Mouse (Mus musculus): ENCODE measurements around the gene Mef2b. TPM values are rescaled to one million over a fixed set of nuclear protein-coding genes. Genes with fewer than 3 reads are reported as not detected.
A peak's percentile ranks its signal among the peaks of the same experiment; 100 is the strongest.

The Mef2b gene
- polyA plus RNA-seq, 1 experiment from 2014 or later = 0.53 TPM

DNA sequence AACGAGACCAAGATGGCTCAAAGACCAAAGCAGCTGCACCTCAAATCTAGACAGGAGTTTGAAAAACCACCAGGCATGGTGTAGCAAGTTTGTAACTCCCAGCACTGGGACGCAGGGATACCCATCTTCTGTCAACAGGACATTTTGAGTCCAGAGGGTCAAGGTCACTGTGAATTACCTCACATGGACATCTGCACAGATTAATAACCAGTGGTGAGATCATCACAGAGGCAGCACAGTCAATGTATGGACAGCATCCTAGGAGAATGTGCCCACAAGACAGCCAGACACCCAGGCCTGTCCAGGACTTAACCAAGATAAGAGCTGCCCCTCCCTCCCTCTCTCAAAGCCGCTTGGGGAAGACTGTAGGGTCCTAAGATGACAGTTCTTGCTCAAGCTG is 30.6 kb downstream of the Mef2b start:
- Histone ChIP-seq H3K9ac (no peak overlapping the region), H3K4me1 (replicated peaks) (peaks cover 32% of the 10 kb centered on the region), H3K9me3 (no peaks in the 10 kb centered on the region), H3K4me3 (no peak overlapping the region), H3K4me2 (no peak overlapping the region), H3K36me3 (no peaks in the 10 kb centered on the region), H3K27me3 (peaks cover 20% of the 10 kb centered on the region), H3K27ac (replicated peaks) (no peak overlapping the region)
- WGBS = 89% methylated on average over 3 of the region's 3 CpGs
- ATAC-seq (ENCODE audit: low read depth) = no peak

DNA sequence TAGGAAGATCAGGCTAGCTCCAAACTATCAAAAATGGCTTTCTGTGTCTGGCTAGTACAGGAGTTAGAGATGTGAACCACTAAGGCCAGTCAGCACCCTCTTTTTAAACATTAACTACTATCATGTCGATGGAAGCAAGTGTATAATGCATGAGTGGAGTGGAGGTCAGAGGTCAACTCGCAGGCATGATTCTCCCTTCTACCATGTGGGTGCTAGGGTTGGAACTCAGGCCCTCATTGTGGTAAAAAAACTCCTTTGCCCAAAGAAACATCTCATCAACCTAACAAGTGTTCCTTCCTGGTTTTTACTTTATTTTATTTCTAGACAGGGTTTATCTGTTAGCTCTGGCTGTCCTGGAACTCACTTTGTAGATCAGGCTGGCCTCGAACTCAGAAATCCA is 31.2 kb downstream of the Mef2b start:
- no peak overlapping the region for H3K4me3 ChIP-seq
- no peaks in the 10 kb centered on the region for H3K36me3 ChIP-seq
- peaks cover 14% of the 10 kb centered on the region for H3K27me3 ChIP-seq
- ATAC-seq (ENCODE audit: low read depth) = no peak
- no peak overlapping the region for H3K4me2 ChIP-seq
- H3K9ac ChIP-seq = no peak overlapping the region
- WGBS = 80% methylated on average over 3 of the region's 3 CpGs
- H3K9me3 ChIP-seq = no peaks in the 10 kb centered on the region
- H3K4me1 ChIP-seq (replicated peaks) = peaks cover 32% of the 10 kb centered on the region
- no peak overlapping the region for H3K27ac ChIP-seq (replicated peaks)

DNA sequence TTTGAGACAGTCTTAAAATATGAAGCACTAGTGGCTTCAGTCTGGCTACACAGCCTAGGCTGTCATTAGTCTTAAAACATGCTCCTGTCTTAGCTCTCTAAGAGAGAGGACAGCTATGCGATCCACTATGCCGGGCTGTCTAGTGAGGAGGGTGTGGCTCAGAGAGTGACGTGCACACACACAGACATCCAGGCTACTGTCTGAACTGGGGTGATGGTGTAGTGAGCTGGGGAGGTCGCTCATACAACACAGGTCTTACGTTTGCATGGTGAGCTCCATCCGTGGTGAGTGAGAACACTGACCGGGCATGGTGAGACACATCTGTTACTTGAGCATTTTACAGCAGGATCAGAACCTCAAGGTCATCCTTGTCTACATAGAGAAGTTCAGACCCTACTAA is 31.7 kb downstream of the Mef2b start:
- no peak for ATAC-seq (ENCODE audit: low read depth)
- Histone ChIP-seq H3K4me2 (peak overlapping the region; percentile 58; the same call in 1 of the 2 replicates), H3K4me1 (replicated peaks) (peaks cover 32% of the 10 kb centered on the region), H3K9ac (no peak overlapping the region), H3K27ac (replicated peaks) (no peak overlapping the region), H3K4me3 (no peak overlapping the region), H3K36me3 (no peaks in the 10 kb centered on the region), H3K9me3 (no peaks in the 10 kb centered on the region), H3K27me3 (peaks cover 9% of the 10 kb centered on the region)
- 88% methylated on average over 7 of the region's 7 CpGs for WGBS

DNA sequence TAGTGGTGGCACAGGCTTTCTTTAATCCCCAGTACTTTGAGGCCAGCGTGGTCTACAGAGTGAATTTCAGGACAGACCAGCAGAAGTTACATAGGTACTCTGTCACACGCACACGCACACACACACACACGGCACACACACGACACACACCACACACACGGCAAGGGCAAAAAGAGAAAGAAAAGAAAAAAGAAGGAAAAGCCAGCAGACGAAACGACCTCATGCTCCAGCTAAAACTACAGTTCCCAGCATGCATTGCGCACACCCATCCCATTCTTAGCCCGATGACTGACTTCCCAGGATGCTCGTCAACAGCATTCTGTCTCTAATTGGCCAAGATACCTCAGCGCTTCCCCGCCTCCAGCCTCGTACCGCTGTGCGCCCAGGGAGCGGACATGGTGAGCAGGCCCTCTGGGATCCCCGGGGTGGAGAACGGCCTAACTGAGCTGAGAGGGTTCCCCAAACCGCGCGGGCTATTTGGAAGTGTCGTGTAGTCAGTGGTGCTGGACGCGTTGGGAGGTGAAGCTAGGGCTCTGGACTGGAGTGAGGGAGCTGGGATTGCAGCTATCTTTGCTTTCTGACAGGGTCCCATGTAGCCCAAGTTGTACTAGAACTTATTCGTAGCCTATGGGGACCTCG is 32.7 kb downstream of the Mef2b start, which contains the start of gene Tmem161a:
Gene Tmem161a (plus strand): TSS at position 314 of the 639 bp plus-strand sequence.
- Histone ChIP-seq H3K4me3 (peak within 1 kb of the TSS; percentile 66), H3K9me3 (no peaks in the 10 kb centered on the region), H3K9ac (peak within 1 kb of the TSS; percentile 80), H3K36me3 (peaks cover 6% of the 10 kb centered on the region), H3K27ac (replicated peaks) (0 out of 2 replicates have a peak within 1 kb of the TSS, but pooled peaks have one; percentile 24), H3K4me1 (replicated peaks) (peaks cover 24% of the 10 kb centered on the region), H3K4me2 (peak within 1 kb of the TSS; percentile 58), H3K27me3 (peaks cover 5% of the 10 kb centered on the region; the same call in 1 of the 2 replicates)
- 3% methylated on average over 27 of the region's 27 CpGs for WGBS
- peak; percentile 96 for ATAC-seq (ENCODE audit: low read depth)

DNA sequence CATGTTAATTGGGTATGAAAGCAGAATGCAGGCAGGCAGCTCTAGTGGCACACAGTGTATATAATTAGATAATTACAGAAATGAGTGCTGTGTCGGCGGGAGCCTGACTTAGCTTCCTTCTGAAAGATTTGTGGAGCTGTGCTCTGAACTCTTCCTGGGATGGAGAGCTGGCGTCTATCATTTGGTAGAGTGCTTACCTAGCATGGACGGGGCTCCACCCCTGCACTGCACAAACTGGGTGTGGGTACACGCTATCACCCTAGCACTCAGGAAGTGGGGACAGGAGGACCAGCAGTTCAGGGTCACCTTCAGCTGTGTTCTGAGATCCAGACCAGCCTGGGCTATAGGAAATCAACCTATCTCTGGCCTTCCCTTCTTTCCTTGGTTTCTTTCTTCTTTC is 33.8 kb downstream of the Mef2b start:
- Histone ChIP-seq H3K36me3 (peaks cover 15% of the 10 kb centered on the region), H3K4me2 (peak overlapping the region; percentile 58; the same call in 1 of the 2 replicates), H3K27me3 (no peaks in the 10 kb centered on the region), H3K4me1 (replicated peaks) (peaks cover 24% of the 10 kb centered on the region), H3K27ac (replicated peaks) (no peak overlapping the region), H3K9ac (peak overlapping the region; percentile 80; the same call in 1 of the 2 replicates), H3K4me3 (peak overlapping the region; percentile 66; the same call in 1 of the 2 replicates), H3K9me3 (no peaks in the 10 kb centered on the region)
- 84% methylated on average over 5 of the region's 5 CpGs for WGBS
- ATAC-seq (ENCODE audit: low read depth) = no peak

DNA sequence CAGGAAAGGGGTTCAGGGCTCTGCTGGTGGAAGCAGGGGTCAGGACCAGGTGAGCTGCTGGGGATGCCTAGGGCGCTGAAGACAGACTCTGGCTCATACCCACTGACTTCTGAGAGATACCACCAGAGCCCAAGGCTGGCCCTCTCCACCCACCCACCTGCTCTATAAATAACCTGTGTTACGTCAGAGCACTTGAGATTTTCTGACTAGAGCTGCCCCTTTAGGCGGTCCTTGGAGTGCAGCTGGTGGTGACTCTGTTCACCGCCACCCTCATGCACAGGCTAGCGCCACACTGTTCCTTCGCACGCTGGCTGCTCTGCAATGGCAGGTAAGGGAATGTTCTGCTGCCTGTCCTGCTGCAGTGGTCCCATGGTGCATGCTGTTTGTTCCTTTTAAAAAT is 34.6 kb downstream of the Mef2b start:
- H3K4me3 ChIP-seq = no peak overlapping the region
- H3K9me3 ChIP-seq = no peaks in the 10 kb centered on the region
- WGBS = 89% methylated on average over 7 of the region's 7 CpGs
- ATAC-seq (ENCODE audit: low read depth) = no peak
- H3K4me2 ChIP-seq = no peak overlapping the region
- H3K36me3 ChIP-seq = peaks cover 19% of the 10 kb centered on the region
- H3K9ac ChIP-seq = peak overlapping the region; percentile 43; the same call in 1 of the 2 replicates
- no peak overlapping the region for H3K27ac ChIP-seq (replicated peaks)
- H3K27me3 ChIP-seq = no peaks in the 10 kb centered on the region
- peaks cover 24% of the 10 kb centered on the region for H3K4me1 ChIP-seq (replicated peaks)

DNA sequence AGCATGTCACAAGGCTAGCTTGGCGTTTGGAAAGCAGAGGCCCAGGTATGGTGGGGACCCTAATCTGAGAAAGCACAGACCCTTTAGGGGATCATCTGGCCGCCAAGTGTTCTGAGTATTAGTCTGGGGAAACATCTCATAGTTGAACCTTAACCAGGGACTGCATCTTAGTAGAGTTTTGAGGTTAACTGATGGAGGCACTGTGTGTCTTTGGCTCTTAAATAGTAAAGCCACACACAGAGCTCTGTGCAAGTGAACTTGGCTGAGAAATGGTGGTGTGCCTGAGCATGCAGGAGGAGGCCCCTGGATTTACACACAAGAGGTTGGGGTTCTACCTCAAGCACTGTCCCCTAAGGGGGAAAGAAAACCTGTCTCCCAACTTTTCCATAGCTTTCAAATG is 38.7 kb downstream of the Mef2b start:
- Histone ChIP-seq H3K4me2 (no peak overlapping the region), H3K27ac (replicated peaks) (no peak overlapping the region), H3K36me3 (peaks cover 52% of the 10 kb centered on the region), H3K4me3 (no peak overlapping the region), H3K9ac (no peak overlapping the region), H3K9me3 (no peaks in the 10 kb centered on the region), H3K27me3 (no peaks in the 10 kb centered on the region), H3K4me1 (replicated peaks) (peaks cover 14% of the 10 kb centered on the region)
- WGBS = 90% methylated on average over 2 of the region's 2 CpGs
- no peak for ATAC-seq (ENCODE audit: low read depth)

DNA sequence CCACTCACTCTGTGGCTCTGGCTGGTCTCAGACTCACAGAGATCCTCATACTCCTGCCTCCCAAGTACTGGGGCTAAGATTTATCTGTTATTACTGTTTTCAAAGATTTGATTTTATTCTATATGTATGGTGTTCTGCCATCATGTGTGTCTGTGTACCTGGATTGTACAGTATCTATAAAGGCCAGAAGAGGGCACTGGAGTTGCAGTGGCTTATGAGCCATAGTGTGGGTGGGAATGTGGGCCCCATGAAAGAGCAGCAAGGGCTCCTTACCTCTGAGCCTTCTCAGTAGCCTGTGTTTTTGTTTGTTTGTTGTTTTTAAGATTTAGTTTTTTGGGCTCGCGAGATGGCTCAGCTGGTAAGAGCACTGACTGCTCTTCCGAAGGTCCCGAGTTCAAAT is 39.6 kb downstream of the Mef2b start:
- 96% methylated on average over 4 of the region's 4 CpGs for WGBS

DNA sequence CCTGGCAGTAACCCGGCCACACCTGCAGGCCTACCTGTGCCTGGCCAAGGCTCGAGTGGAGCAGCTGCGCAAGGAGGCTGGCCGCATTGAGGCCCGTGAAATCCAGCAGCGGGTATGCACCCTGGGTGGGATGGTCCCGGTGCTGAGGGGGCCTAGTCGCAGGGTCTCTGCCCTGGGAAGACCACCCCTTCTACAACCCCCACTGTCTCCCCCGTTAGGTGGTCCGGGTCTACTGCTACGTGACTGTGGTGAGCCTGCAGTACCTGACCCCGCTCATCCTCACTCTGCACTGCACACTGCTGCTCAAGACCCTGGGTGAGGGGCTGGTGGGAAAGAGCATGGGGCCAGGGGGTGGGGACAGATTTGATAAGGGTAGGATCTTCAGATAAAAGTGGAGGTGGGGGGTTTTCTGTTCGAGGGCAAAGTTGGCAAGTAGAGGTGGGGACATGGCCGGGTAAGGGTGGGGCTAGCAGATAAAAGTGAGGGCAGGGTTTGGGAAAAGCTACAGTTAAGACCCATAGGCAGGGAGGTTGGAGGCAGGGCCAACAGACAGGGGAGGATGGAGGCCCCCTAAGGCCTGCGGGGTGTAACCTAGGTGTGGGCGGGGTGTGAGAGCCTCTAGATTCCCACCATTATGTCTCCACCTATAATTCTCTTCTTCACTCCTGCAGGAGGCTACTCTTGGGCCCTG is 41.8 kb downstream of the Mef2b start:
- Histone ChIP-seq H3K36me3 (peaks cover 53% of the 10 kb centered on the region), H3K4me1 (replicated peaks) (no peaks in the 10 kb centered on the region; the same call in 1 of the 2 replicates), H3K27me3 (no peaks in the 10 kb centered on the region), H3K9me3 (no peaks in the 10 kb centered on the region), H3K4me2 (no peak overlapping the region), H3K9ac (no peak overlapping the region), H3K27ac (replicated peaks) (peak overlapping the region; percentile 14; the same call in 1 of the 2 replicates), H3K4me3 (no peak overlapping the region)
- 73% methylated on average over 16 of the region's 16 CpGs for WGBS
- ATAC-seq (ENCODE audit: low read depth) = peak; percentile 12; the same call in 1 of the 2 replicates

More for the DNA sequence above, 39.6 kb downstream of the Mef2b start:
- ATAC-seq (ENCODE audit: low read depth) = no peak
- H3K4me2 ChIP-seq = no peak overlapping the region
- peaks cover 5% of the 10 kb centered on the region for H3K4me1 ChIP-seq (replicated peaks)
- H3K27ac ChIP-seq (replicated peaks) = no peak overlapping the region
- peaks cover 53% of the 10 kb centered on the region for H3K36me3 ChIP-seq
- H3K9ac ChIP-seq = no peak overlapping the region
- H3K9me3 ChIP-seq = no peaks in the 10 kb centered on the region
- H3K4me3 ChIP-seq = no peak overlapping the region
- no peaks in the 10 kb centered on the region for H3K27me3 ChIP-seq

DNA sequence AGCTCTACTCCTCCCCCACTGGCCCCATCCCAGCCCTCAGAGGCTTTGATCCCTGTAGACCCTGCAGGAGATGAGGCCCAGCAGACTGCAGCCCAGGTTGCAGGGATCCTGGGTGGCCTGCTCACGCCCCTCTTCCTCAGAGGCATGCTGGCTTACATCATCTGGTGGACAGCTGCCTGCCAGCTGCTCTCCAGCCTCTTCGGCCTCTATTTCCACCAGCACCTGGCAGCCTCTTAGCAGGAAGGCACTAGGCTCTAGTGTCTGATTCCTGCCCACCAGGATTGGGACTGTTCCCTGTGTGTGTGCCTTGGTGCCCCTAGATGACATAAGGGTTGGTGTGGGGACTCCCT is 42.4 kb downstream of the Mef2b start:
- Histone ChIP-seq H3K36me3 (peaks cover 51% of the 10 kb centered on the region), H3K4me3 (no peak overlapping the region), H3K4me2 (no peak overlapping the region), H3K4me1 (replicated peaks) (no peaks in the 10 kb centered on the region; the same call in 1 of the 2 replicates), H3K27me3 (no peaks in the 10 kb centered on the region), H3K27ac (replicated peaks) (peak overlapping the region; percentile 14; the same call in 1 of the 2 replicates), H3K9ac (no peak overlapping the region), H3K9me3 (no peaks in the 10 kb centered on the region)
- ATAC-seq (ENCODE audit: low read depth) = no peak
- 29% methylated on average over 2 of the region's 2 CpGs for WGBS

DNA sequence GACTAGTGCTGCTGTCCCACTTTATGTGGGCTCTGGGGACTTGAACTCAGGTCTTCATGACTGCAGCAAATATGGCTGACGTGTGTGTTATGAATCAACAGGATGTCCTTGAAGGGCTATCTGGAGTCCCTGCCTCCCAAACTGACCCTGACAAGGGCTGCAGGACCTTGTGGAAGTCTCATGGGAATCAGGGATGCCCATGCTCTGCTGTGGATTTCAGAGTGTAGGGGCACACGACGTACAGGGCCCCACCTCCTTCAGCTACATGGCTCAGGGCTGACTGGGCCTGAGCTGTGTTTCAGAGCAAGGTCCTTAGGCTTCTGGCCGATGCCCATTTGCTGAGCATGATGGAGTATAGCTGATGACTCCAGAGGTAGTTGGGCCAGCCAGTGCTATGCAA is 43.7 kb downstream of the Mef2b start:
- H3K9me3 ChIP-seq = no peaks in the 10 kb centered on the region
- no peaks in the 10 kb centered on the region; the same call in 1 of the 2 replicates for H3K4me1 ChIP-seq (replicated peaks)
- H3K27me3 ChIP-seq = no peaks in the 10 kb centered on the region
- no peak overlapping the region for H3K4me2 ChIP-seq
- no peak overlapping the region for H3K4me3 ChIP-seq
- no peak overlapping the region for H3K27ac ChIP-seq (replicated peaks)
- H3K36me3 ChIP-seq = peaks cover 44% of the 10 kb centered on the region
- WGBS = 91% methylated on average over 4 of the region's 4 CpGs
- no peak for ATAC-seq (ENCODE audit: low read depth)
- H3K9ac ChIP-seq = no peak overlapping the region

DNA sequence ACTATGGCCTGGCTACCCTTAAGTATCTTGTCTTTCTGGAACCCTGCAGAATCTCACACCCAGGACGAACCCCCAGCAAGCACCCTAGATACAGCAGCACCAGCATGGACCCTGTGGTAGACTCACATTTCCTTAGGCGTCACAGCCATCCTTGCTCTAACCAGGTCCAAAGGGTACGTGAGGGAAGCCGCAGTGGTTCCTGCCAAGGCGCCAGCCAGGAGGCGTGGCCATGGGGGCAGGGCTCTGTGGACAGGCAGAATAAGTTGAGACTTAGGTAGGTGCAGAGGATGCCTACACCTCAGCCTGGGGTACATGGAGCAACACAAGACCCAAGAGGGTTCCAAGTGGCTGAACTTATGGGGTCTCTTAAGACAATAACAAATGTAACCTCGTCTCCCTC is 49.2 kb downstream of the Mef2b start:
- no peak overlapping the region for H3K4me3 ChIP-seq
- peaks cover 9% of the 10 kb centered on the region for H3K36me3 ChIP-seq
- H3K9me3 ChIP-seq = no peaks in the 10 kb centered on the region
- H3K4me1 ChIP-seq (replicated peaks) = peaks cover 9% of the 10 kb centered on the region
- H3K27me3 ChIP-seq = no peaks in the 10 kb centered on the region
- no peak overlapping the region for H3K27ac ChIP-seq (replicated peaks)
- no peak overlapping the region for H3K9ac ChIP-seq
- WGBS = 77% methylated on average over 7 of the region's 7 CpGs
- H3K4me2 ChIP-seq = no peak overlapping the region
- ATAC-seq (ENCODE audit: low read depth) = no peak
